Mouse (Mus musculus): ENCODE measurements around the gene Hnrnpa1.

GRCm38 (mm10) chr15:103257790-103258728, 17.8 kb downstream of the Hnrnpa1 start, which contains the start of gene Nfe2:
- no peak for TF ChIP-seq CTCF (IDR thresholded peaks at IDR 0.05; ENCODE audit: control insufficient read depth, insufficient read depth, insufficient replicate concordance, low read depth, low read length)
- no peak for TF ChIP-seq POLR2A (IDR thresholded peaks at IDR 0.05; ENCODE audit: control insufficient read depth, low read depth, low read length)

Data from testis, adult 2 months (tissue).